Mouse (Mus musculus) spleen, embryonic (tissue): Measurements from ENCODE around the gene Jmjd1c.
"Not testable (repeated sequence)": the region's sequence is repeated elsewhere in the genome, so short reads cannot be mapped to it uniquely, and the experiment has no call there.

Source experiments
- CTCF ChIA-PET: fragments of 350-600 bp; sonication (Branson Sonifier 250); formaldehyde crosslinking; loops from one replicate; lab custom pipeline; 2022; lab: Charles Lee

Gene Jmjd1c

DNA sequence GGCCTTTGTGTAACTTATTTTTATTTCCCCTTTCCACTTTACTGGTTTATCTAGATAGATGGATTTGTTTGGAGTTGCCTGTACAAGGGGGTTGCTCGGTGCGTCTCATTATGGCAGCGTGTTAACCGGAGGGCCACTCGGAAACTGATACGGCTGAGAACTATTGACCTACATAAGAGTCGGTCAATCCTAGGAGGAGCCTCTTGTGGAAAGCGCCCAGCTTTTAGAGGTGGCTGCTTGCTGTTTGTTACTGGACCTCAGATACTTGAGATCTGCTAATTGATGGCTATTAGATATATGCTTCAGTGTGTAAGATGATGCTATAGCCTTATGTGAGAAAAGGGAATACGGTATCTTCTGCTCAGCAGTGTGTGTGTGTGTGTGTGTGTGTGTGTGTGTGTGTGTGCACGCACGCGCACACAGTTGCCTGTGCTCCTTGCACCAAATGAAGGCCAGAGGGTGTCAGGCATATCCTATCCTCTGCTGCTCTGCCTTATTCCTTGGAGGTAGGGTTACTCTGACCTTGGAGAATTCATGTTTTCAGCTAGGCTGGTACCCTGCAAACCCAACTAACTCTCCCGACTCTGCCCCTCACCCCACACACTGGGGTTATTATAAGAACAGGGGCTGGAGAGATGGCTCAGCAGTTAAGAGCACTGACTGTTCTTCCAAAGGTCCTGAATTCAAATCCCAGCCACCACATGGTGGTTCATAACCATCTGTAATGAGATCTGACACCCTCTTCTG lies 3.4 kb downstream of the Jmjd1c start:
- CTCF ChIA-PET, result interaction anchor here (0.7 kb wide), 1 partner anchor 1307 kb away, joined by 3 read pairs; no protein-coding TSS in a partner anchor

DNA sequence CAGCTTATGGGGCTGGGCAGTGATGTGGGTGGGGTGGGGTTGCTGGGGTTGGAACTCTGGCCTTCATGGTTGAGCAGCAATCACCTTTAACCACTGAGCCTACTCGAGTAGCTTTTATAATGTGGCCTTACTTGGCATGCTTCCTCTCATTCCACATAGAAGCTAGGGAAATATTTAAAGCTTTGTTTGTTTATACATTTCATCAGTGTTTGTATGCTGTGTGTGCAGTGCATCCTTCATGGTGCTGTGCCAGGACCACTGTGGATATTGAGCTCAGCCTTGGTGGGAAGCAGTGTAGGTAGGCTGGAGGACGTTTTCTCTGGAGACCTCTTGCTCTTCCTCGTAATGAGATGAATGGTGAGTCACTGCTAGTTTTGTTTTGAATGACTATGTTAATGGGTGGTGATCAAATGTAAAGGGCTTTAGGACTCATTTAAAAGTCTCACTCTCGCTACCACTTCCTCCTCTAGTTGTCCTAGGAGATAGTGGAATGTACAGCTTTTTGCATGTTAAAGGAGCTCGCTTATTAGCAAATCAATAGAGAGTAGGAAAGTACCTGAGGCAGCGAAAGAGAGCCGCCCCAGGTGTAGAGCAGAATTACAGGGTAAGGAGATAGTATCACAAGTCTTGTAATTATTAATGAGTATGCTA lies 4.2 kb downstream of the Jmjd1c start:
- CTCF ChIA-PET, result no interaction called here

GRCm38 (mm10) chr10:67100831-67101251 lies 4.9 kb downstream of the Jmjd1c start:
- CTCF ChIA-PET, result no interaction called here

DNA sequence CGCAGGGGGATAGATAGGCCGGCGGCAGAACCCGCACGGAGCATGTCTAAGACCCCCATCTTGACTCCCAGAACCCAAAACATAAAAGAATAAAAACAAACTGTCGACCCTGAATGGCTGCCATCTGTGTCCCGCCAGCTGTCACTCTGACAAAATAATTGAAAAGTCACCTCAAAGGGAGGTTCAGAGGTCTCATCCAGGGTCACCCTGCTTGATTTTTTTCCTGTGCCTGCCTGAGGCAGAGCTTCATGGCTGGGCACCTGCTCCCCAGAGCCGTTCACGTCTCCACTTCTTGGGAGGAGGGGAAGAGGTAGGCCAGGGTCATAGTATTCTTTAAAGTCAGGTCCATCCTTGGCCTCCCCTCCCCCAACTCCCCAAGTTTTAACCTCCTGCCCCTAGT lies 8.6 kb downstream of the Jmjd1c start:
- CTCF ChIA-PET, result interaction anchor here (0.6 kb wide), 1 partner anchor 93 kb away, joined by 8 read pairs; no protein-coding TSS in a partner anchor

DNA sequence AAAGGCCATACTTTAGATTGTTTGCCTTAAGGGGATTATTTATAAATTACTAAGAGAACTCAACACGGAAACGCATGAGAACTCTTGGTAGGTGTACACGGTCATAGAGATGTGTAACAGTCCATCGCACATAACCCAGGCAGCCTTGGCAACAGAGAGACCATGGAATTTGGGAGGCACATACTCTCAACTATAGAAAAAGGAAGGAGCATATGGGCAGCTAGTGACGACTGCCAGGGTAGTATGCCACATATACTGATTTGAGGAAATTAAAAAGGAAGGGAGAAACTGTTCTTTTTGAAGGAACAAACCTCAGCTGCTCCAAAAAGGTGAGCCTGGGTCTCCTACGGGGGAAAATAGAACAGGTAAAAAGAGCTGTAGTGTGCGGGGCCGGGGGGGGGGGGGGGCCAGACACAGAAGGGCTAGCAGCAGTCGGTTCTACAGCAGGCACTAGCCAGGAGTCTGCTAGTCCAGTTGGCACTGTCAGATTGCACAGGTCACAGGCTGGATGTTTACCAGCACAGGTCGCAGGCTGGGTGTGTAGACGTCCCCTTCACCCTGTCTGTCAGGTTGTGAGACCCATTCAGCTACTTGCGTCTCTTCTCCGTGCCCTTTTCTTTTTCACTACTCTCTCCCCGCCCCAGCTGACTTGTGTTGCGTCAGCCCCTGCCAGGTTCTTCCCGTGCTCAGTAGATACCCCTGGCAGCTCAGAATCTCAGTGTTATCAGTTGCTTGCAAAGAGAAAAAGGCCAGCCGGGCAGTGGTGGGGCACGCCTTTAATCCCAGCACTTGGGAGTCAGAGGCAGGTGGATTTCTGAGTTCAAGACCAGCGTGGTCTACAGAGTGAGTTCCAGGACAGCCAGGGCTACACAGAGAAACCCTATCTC lies 9.6 kb downstream of the Jmjd1c start:
- CTCF ChIA-PET, result no interaction called here

DNA sequence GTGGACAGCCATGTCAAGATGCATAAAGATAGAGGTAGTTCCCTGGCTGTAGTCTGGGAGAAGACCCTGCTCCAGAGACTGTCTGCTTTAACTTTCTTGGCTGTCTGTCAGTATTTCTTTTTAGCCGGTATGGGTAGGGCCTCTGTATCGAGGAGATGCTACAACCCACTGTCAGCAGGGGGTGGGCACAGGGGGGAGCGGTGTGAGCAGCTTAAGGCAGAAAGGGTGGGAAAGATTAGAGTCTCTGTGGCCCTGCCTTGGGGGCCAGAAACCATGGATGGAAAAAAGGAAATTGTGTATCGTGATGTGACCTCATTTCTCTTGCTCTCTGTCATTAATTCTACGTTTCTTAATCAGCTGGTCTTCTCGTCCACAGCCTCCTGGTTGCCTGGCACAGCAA lies 10.5 kb downstream of the Jmjd1c start:
- CTCF ChIA-PET, result no interaction called here

DNA sequence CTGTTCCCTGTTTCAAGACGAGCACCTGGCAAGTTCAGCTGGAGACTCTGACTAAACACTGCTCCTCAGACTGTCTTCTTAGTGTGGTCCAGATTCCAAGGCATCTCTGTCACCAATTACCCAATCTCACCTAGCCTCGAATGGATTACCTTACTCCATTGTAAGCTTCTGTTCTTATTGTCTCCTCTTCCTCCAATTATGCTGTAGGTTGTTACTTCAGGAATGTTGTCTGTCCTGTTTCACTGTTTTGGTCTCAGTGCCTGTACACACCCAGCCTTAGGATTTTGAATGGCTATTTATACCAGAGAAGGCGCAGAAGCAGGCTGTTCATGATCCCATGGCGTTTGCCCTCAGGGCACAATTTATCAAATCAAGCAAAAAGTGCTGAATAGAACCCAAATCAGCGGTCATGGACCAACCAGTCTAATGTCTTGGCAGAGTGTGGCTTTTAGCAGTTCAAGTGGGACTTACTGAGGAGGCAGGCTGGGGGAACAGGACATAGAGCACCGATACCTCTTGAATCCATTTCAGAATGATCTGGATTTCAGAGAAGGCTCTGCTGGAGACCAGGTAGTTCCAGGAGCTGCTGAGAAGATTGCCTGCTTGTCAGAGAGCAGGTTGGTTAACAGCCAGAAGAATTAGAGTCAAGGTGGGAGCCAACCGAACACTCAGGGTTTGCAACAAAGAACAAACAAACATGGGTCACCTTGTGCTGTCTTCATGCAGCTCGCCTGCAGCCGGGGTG lies 11.3 kb downstream of the Jmjd1c start:
- CTCF ChIA-PET, result interaction anchor here (0.6 kb wide), 1 partner anchor 9 kb away, joined by 3 read pairs; no protein-coding TSS in a partner anchor

- CTCF ChIA-PET, result interaction anchor here (0.6 kb wide), 1 partner anchor 10 kb away, joined by 3 read pairs; no protein-coding TSS in a partner anchor
Measured at GRCm38 (mm10) chr10:67108096-67108495, 12.2 kb downstream of the Jmjd1c start.

GRCm38 (mm10) chr10:67109635-67110034 lies 13.7 kb downstream of the Jmjd1c start:
- CTCF ChIA-PET, result no interaction called here

DNA sequence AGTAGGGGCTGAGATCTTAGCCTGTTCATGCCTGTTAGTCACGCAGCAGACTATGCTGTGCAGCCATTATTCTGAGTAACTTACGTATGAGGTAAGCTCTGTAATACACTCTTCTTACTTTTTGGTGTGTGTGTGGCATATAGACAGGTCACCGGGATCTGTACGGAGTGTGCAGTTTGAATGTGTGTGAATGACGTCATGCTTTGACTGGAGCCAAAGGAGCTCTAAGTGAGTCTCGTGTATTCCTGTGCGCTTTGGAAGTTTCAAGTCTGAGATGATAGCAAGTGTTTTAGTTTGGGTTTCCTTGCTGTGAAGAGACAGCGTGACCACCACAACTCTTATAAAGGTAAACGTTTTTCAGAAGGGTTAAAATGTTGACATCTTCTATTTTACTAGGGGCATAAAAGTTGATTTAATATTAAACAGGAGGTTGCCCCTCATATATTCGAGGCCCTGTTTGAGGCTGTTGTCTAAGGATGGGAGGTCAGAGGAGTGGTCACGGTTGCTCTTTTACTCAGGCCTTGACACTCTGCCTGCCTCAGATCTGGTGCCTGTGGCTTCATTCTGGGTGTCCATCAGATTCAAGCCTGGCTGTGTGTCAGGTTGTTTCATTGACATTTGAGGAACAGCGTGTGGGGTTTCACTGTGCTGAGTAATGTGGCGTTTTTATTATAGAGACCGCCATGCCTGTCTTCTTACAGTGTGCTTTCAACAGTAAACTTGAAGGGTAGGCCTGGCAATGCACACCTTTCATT lies 15.3 kb downstream of the Jmjd1c start:
- CTCF ChIA-PET, result no interaction called here

- CTCF ChIA-PET, result no interaction called here
Measured at GRCm38 (mm10) chr10:67111799-67112177, 15.9 kb downstream of the Jmjd1c start.

DNA sequence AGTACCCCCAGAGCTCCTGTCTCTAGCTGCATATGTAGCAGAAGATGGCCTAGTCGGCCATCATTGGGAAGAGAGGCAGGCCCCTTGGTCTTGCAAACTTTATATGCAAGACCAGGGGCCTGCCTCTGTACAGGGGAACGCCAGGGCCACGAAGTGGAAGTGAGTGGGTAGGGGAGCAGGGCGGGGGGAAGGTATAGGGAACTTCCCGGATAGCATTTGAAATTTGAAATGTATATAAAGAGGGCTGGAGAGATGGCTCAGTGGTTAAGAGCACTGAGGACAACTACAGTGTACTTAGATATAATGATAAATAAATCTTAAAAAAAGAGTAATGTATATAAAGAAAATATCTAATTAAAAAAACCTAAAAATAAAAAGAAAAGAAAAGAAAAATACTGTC lies 17.0 kb downstream of the Jmjd1c start:
- CTCF ChIA-PET, result not testable (repeated sequence)

GRCm38 (mm10) chr10:67113833-67114232 lies 17.9 kb downstream of the Jmjd1c start:
- CTCF ChIA-PET, result interaction anchor here (0.5 kb wide), 1 partner anchor 105 kb away, joined by 5 read pairs; no protein-coding TSS in a partner anchor

DNA sequence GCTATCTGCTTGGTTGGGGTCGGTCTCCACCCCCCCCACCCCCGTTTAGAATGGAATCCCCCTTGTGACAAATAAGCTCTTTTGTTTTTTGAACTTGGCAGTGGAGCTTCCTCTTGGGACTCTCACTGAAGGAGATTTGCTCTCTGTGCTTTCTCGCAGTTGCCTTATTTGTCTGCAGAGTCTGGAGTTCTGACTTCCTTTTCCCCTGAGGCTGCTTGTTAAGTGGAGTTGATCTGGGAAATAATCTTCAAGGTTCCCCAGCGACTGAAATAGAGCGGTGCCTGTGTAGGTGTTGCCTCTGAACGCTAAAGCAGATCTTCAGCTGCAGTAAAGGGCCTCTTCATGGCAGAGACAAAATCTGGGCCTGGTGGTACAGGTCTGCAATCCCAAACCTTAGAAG lies 19.2 kb downstream of the Jmjd1c start:
- CTCF ChIA-PET, result no interaction called here

- CTCF ChIA-PET, result no interaction called here
Measured at GRCm38 (mm10) chr10:67115666-67116091, 19.8 kb downstream of the Jmjd1c start.

GRCm38 (mm10) chr10:67116251-67116650 lies 20.3 kb downstream of the Jmjd1c start:
- CTCF ChIA-PET, result no interaction called here

DNA sequence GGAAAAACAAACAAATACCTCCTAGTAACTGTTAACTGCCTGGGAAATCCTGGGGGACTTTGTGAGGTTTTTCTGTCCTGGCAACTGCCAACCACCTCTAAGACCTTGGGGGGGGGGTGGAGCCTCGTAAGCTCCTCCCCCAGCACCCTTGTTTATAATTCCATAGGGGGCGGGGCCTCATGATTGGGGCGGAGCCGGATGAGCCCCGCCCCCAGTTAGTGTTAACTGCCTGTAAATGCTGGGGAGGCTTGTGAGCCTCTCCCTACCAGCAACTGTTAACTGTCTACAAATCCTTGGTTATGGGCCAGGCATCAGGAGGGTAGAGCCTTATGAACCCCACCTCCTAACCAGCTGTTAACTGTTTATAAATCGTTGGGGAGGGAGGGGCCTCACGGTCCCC lies 23.4 kb downstream of the Jmjd1c start:
- CTCF ChIA-PET, result interaction anchor here (0.6 kb wide), 1 partner anchor 24 kb away, joined by 3 read pairs; no protein-coding TSS in a partner anchor

- CTCF ChIA-PET, result no interaction called here
Measured at GRCm38 (mm10) chr10:67120180-67120579, 24.3 kb downstream of the Jmjd1c start.

DNA sequence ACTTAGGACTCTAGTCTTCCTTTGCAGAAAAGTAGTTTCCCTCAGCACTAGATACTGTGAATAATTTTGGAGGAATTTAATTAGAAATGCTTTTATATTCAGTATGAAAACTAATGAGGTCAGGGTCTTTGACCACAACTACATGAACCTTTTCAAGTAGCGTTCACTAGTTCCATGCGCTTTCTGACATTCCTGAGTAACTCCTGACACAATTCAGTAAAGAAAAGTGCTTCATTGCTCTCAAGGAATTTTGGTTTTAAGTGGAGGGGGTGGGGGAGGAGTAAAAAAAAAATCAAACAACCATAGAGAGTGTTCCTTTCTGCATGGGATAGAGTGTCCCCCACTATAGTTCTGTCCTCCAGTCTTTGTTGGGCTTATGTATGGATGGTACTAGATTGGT lies 24.7 kb downstream of the Jmjd1c start:
- CTCF ChIA-PET, result no interaction called here

DNA sequence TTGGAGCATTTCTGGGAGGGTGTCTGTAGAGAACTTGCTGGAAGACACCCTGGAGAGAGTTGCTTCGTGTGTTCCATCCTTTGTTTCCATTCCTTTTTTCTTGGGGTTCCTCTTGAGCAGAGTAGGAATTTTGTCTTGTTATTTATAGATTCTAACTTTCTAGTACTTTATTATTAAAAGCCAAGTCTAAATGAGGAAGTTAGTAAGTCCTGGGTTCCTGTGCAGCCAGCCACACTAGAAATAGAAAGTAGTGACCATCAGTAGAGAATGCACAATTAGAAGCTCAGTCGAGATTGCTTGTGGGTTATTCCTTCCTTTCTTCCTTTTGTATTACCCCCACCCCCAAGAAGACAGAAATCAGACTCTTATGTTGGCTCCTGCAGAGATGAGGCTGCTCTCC lies 27.8 kb downstream of the Jmjd1c start:
- CTCF ChIA-PET, result no interaction called here
